Mouse (Mus musculus) liver, embryonic 16.5 days (tissue): ENCODE data around the gene Nop16. TPM values are rescaled to one million over a fixed set of nuclear protein-coding genes. Genes with fewer than 3 reads are reported as not detected.

ENCODE experiments used
- ATAC-seq: fragments of 200-750 bp; cut with Nextera tagmentation; 2 replicates; pipeline ENCODE4 v1.8.0; 2017; ENCODE audit warnings: low read depth, mild to moderate bottlenecking, moderate number of reproducible peaks, moderate library complexity
- H3K27ac ChIP-seq: fragments of 300-500 bp; sonication (generic); 2 replicates; pipeline ENCODE4 v1.5.1; 2014; ENCODE audit warnings: mild to moderate bottlenecking, low read length
- H3K27me3 ChIP-seq: fragments of 300-500 bp; sonication (generic); 2 replicates; pipeline ENCODE4 v1.6.1; 2014; ENCODE audit warnings: low read depth, low read length, mixed read lengths; ENCODE audit not compliant: control insufficient read depth, insufficient read depth
- H3K36me3 ChIP-seq: fragments of 300-500 bp; sonication (generic); 2 replicates; pipeline ENCODE4 v1.6.1; 2014; ENCODE audit warnings: mild to moderate bottlenecking; ENCODE audit not compliant: control insufficient read depth, insufficient read depth
- H3K4me1 ChIP-seq: fragments of 300-500 bp; sonication (generic); 2 replicates; pipeline ENCODE4 v1.6.1; 2014; ENCODE audit warnings: low read depth, low read length, mixed read lengths; ENCODE audit not compliant: control insufficient read depth
- H3K4me2 ChIP-seq: fragments of 300-500 bp; sonication (generic); 2 replicates; pipeline ENCODE4 v1.6.1; 2014; ENCODE audit warnings: low read depth, low read length, mixed read lengths
- H3K4me3 ChIP-seq: fragments of 300-500 bp; sonication (generic); 2 replicates; pipeline ENCODE4 v1.5.1; 2014; ENCODE audit warnings: low read depth, mild to moderate bottlenecking, low read length
- H3K9ac ChIP-seq: fragments of 300-500 bp; sonication (generic); 2 replicates; pipeline ENCODE4 v1.6.1; 2014; ENCODE audit warnings: low read depth, low read length
- H3K9me3 ChIP-seq: fragments of 300-500 bp; sonication (generic); replicated peaks from 2 replicates; pipeline ENCODE4 v1.6.1; 2016; ENCODE audit warnings: low read length; ENCODE audit not compliant: control insufficient read depth
- WGBS: fragments of 180-500 bp; shearing (Covaris S2); extraction: QIAGEN DNeasy Blood & Tissue Kit; methylation state at CpG from one replicate; pipeline ENCODE4 v1.1.7; 2014; ENCODE audit not compliant: insufficient replicate concordance; 5-methylcytosine and 5-hydroxymethylcytosine counted together
- microRNA-seq: library from miRNA; unstranded; fragments of <30 nt; microRNA quantifications from one replicate; pipeline ENCODE4, GENCODE M21; 2016
- polyA plus RNA-seq: library from polyadenylated mRNA; unstranded; fragments of >200 nt; fragmentation: Nextera tagmentation; extraction: Ambion mirVana; gene quantifications from 2 replicates; pipeline ENCODE4 v1.2.1, GENCODE M21; 2015

Gene Nop16
- polyA plus RNA-seq, 1 experiment from 2014 or later, result 37.9 TPM

DNA sequence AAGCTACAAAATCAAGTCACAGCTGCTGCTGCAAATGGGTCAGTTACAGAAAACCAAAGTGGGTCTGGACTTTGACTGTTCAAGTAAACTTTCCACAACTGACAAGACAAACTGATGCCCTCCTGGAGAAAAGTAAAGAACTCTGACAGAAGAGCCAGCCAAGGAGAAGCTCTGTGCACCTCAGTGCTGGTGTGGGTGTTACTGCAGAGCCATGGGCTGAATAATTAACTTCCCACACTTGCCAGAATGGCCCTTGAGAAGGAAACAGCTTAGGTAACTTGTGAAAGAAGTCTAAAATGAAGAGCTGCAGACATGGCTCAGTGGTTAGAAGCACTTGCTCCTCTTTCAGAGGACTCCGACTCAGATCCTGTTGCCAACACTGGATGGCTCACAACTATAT lies 32.2 kb downstream of the Nop16 start:
- H3K4me1 ChIP-seq, result no peaks in the 10 kb centered on the region
- H3K4me2 ChIP-seq, result no peak overlapping the region
- H3K27me3 ChIP-seq, result no peaks in the 10 kb centered on the region
- ATAC-seq, result no peak
- no peaks in the 10 kb centered on the region for H3K9me3 ChIP-seq
- H3K4me3 ChIP-seq, result no peak overlapping the region
- H3K36me3 ChIP-seq, result peaks cover 24% of the 10 kb centered on the region
- WGBS, result 95% methylated on average over 1 of the region's 1 CpGs
- no peak overlapping the region for H3K9ac ChIP-seq
- no peak overlapping the region for H3K27ac ChIP-seq

GRCm38 (mm10) chr13:54556796-54557195 lies 33.1 kb downstream of the Nop16 start:
- H3K27me3 ChIP-seq, result no peaks in the 10 kb centered on the region
- ATAC-seq, result no peak
- 74% methylated on average over 3 of the region's 3 CpGs for WGBS
- H3K4me3 ChIP-seq, result no peak overlapping the region
- H3K9me3 ChIP-seq, result no peaks in the 10 kb centered on the region
- H3K4me2 ChIP-seq, result no peak overlapping the region
- no peaks in the 10 kb centered on the region for H3K4me1 ChIP-seq
- no peak overlapping the region for H3K9ac ChIP-seq
- no peak overlapping the region for H3K27ac ChIP-seq
- peaks cover 24% of the 10 kb centered on the region for H3K36me3 ChIP-seq

DNA sequence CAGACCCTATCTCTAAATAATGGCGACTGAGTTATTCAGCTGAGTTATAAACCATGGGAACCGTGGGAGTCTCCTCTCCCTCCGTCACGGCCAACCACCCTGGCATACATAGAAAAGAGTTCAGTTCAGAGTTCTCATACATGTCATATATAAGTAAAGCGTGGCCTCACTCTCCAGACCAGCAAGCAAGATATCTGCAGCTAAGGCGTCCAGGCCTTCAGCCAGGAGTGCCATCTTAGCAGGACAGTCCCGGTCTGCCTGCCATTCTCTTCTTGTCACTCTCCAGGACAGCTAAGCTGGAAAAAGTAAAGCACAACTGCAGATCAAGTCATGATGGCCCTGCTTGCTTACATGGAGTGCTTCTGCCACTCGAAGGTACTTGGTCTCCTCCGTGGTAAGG lies 33.7 kb downstream of the Nop16 start:
- Histone ChIP-seq H3K27ac (no peak overlapping the region), H3K9ac (no peak overlapping the region), H3K36me3 (peaks cover 21% of the 10 kb centered on the region), H3K4me1 (no peaks in the 10 kb centered on the region), H3K4me2 (no peak overlapping the region), H3K9me3 (no peaks in the 10 kb centered on the region), H3K4me3 (no peak overlapping the region), H3K27me3 (no peaks in the 10 kb centered on the region)
- ATAC-seq, result no peak
- 85% methylated on average over 9 of the region's 9 CpGs for WGBS

DNA sequence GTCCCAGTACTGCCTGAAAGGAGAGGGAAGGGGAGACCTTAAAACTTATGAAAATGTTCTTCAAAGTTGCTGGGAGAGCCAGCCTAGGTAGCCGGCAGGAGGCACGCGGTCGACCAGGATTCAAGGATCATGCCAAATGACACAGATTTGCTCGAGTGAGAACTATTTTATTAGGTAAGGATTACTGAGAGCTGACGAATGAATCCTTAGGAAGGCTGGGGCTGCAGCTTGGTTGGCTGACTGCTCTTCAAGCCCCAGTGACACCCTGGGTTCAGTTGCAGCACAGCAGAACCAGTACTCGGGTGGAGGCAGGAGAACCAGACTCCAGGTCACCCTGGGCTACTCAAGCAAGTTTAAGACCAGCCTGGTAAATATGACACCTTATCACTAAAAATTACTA lies 41.9 kb downstream of the Nop16 start:
- Histone ChIP-seq H3K36me3 (peaks cover 6% of the 10 kb centered on the region; the same call in 1 of the 2 replicates), H3K9ac (no peak overlapping the region), H3K4me2 (no peak overlapping the region), H3K9me3 (no peaks in the 10 kb centered on the region), H3K27ac (no peak overlapping the region), H3K4me3 (no peak overlapping the region), H3K27me3 (no peaks in the 10 kb centered on the region), H3K4me1 (no peaks in the 10 kb centered on the region)
- 71% methylated on average over 7 of the region's 7 CpGs for WGBS
- no peak for ATAC-seq

Small RNA genes lying within 50 kb of the gene (microRNA-seq; reads per million reads assigned to microRNA genes)
- gene Gm24195, result not detected

Other genes with a start within 250 kb of the Nop16 start
- 0.61 and 0.70 TPM in 2 replicates for gene Cplx2, start 218.7 kb downstream of the Nop16 start, polyA plus RNA-seq
- 33.4 and 37.6 TPM in 2 replicates for gene Thoc3, start 121.2 kb downstream of the Nop16 start, polyA plus RNA-seq
- 1.5 TPM in 2 replicates for gene Simc1, start 86.3 kb downstream of the Nop16 start, polyA plus RNA-seq
- gene 4833439L19Rik, start 24.7 kb downstream of the Nop16 start, polyA plus RNA-seq, result 47.7 and 50.2 TPM in 2 replicates
- gene Arl10, start 15.1 kb downstream of the Nop16 start, polyA plus RNA-seq, result 7.6 and 8.4 TPM in 2 replicates
- 102 and 108 TPM in 2 replicates for gene Higd2a, start 117 bp upstream of the Nop16 start, polyA plus RNA-seq
- gene Cltb, start 21.3 kb upstream of the Nop16 start, polyA plus RNA-seq, result 30.8 and 33.2 TPM in 2 replicates
- 28.9 and 29.9 TPM in 2 replicates for gene Faf2, start 31.7 kb upstream of the Nop16 start, polyA plus RNA-seq
- gene Rnf44, start 103.8 kb upstream of the Nop16 start, polyA plus RNA-seq, result 24.6 and 27.8 TPM in 2 replicates
- gene Cdhr2, start 111.4 kb upstream of the Nop16 start, polyA plus RNA-seq, result 23.4 and 26.1 TPM in 2 replicates
- gene Gprin1, start 159.8 kb upstream of the Nop16 start, polyA plus RNA-seq, result 0.02 TPM in 1 of 2 replicates, not detected in the other
- not detected in 2 replicates for gene Sncb, start 176.5 kb upstream of the Nop16 start, polyA plus RNA-seq
- gene Eif4e1b, start 193.9 kb upstream of the Nop16 start, polyA plus RNA-seq, result not detected in 2 replicates
- gene Tspan17, start 199.3 kb upstream of the Nop16 start, polyA plus RNA-seq, result 1.4 and 1.6 TPM in 2 replicates